Mouse (Mus musculus): ENCODE data around the gene Kcnmb4. TPM values are rescaled to one million over a fixed set of nuclear protein-coding genes. Genes with fewer than 3 reads are reported as not detected.

The Kcnmb4 gene
- polyA plus RNA-seq, 1 experiment from 2014 or later: 11.2 TPM

- no peaks in the 10 kb centered on the region for H3K36me3 ChIP-seq (ENCODE audit: control insufficient read depth, insufficient read depth, low read length)
- H3K9ac ChIP-seq (ENCODE audit: low read length): no peak overlapping the region
- DNase-seq (ENCODE audit: low spot score, missing footprints) (peak; percentile 80), ATAC-seq (ENCODE audit: low FRiP score) (0 out of 2 replicates have a peak, but pooled peaks have one; percentile 50)
- no peaks in the 10 kb centered on the region for H3K27me3 ChIP-seq (ENCODE audit: control insufficient read depth, insufficient read depth, low read length)
- H3K4me3 ChIP-seq (ENCODE audit: low read depth, low read length): no peak overlapping the region
- WGBS: 48% methylated on average over 13 of the region's 13 CpGs
- no peak overlapping the region for H3K27ac ChIP-seq (ENCODE audit: low read depth, low read length)
- no peaks in the 10 kb centered on the region for H3K9me3 ChIP-seq (ENCODE audit: control insufficient read depth, low read length)
- H3K4me1 ChIP-seq (ENCODE audit: control insufficient read depth, insufficient read depth, low read length): no peaks in the 10 kb centered on the region
- no peak overlapping the region for H3K4me2 ChIP-seq
Observed at GRCm38 (mm10) chr10:116382826-116383685, 90.6 kb downstream of the Kcnmb4 start.

- H3K36me3 ChIP-seq (ENCODE audit: control insufficient read depth, insufficient read depth, low read length): no peaks in the 10 kb centered on the region
- ATAC-seq (ENCODE audit: low FRiP score) (no peak), DNase-seq (ENCODE audit: low spot score, missing footprints) (no peak)
- H3K9me3 ChIP-seq (ENCODE audit: control insufficient read depth, low read length): no peaks in the 10 kb centered on the region
- H3K9ac ChIP-seq (ENCODE audit: low read length): no peak overlapping the region
- no peaks in the 10 kb centered on the region for H3K4me1 ChIP-seq (ENCODE audit: control insufficient read depth, insufficient read depth, low read length)
- H3K4me3 ChIP-seq (ENCODE audit: low read depth, low read length): no peak overlapping the region
- WGBS: 92% methylated on average over 4 of the region's 4 CpGs
- H3K4me2 ChIP-seq: no peak overlapping the region
- no peaks in the 10 kb centered on the region for H3K27me3 ChIP-seq (ENCODE audit: control insufficient read depth, insufficient read depth, low read length)
- H3K27ac ChIP-seq (ENCODE audit: low read depth, low read length): no peak overlapping the region
Observed at GRCm38 (mm10) chr10:116376853-116377252, 96.8 kb downstream of the Kcnmb4 start.

- 87% methylated on average over 6 of the region's 6 CpGs for WGBS
- no peak overlapping the region for H3K27ac ChIP-seq (ENCODE audit: low read depth, low read length)
- ATAC-seq (ENCODE audit: low FRiP score): no peak
- no peaks in the 10 kb centered on the region for H3K27me3 ChIP-seq (ENCODE audit: control insufficient read depth, insufficient read depth, low read length)
- no peaks in the 10 kb centered on the region for H3K9me3 ChIP-seq (ENCODE audit: control insufficient read depth, low read length)
- H3K36me3 ChIP-seq (ENCODE audit: control insufficient read depth, insufficient read depth, low read length): no peaks in the 10 kb centered on the region
- H3K4me3 ChIP-seq (ENCODE audit: low read depth, low read length): no peak overlapping the region
- no peak overlapping the region for H3K9ac ChIP-seq (ENCODE audit: low read length)
- no peaks in the 10 kb centered on the region for H3K4me1 ChIP-seq (ENCODE audit: control insufficient read depth, insufficient read depth, low read length)
- no peak overlapping the region for H3K4me2 ChIP-seq
- DNase-seq (ENCODE audit: low spot score, missing footprints): no peak
Observed at GRCm38 (mm10) chr10:116374111-116374510, 99.6 kb downstream of the Kcnmb4 start.

GRCm38 (mm10) chr10:116370991-116371725 lies 102.5 kb downstream of the Kcnmb4 start:
- DNase-seq (ENCODE audit: low spot score, missing footprints) (no peak), ATAC-seq (ENCODE audit: low FRiP score) (no peak)
- 46% methylated on average over 6 of the region's 6 CpGs for WGBS
- Histone ChIP-seq H3K4me1 (ENCODE audit: control insufficient read depth, insufficient read depth, low read length) (no peaks in the 10 kb centered on the region), H3K36me3 (ENCODE audit: control insufficient read depth, insufficient read depth, low read length) (no peaks in the 10 kb centered on the region), H3K27ac (ENCODE audit: low read depth, low read length) (no peak overlapping the region), H3K27me3 (ENCODE audit: control insufficient read depth, insufficient read depth, low read length) (no peaks in the 10 kb centered on the region), H3K4me3 (ENCODE audit: low read depth, low read length) (no peak overlapping the region), H3K9me3 (ENCODE audit: control insufficient read depth, low read length) (no peaks in the 10 kb centered on the region), H3K4me2 (no peak overlapping the region), H3K9ac (ENCODE audit: low read length) (no peak overlapping the region)

Other genes with a start within 250 kb of the Kcnmb4 start
- 2.9 and 3.1 TPM in 2 replicates for gene Ptprb, start 198.4 kb downstream of the Kcnmb4 start, polyA plus RNA-seq (2014; fragmentation: Nextera tagmentation; extraction: Ambion mirVana)
- gene Cnot2, start 107.6 kb upstream of the Kcnmb4 start, polyA plus RNA-seq (2014; fragmentation: Nextera tagmentation; extraction: Ambion mirVana): 145 and 148 TPM in 2 replicates

Data from midbrain, embryonic 11.5 days (tissue).